Mouse (Mus musculus) G1E (cell line): Measurements from ENCODE around the gene Serpinb3a.

Source experiments
- CTCF ChIP-seq: IDR thresholded peaks from 2 replicates; pipeline ENCODE4 v1.5.1; 2012; ENCODE audit warnings: low read depth, low read length, inconsistent platforms, mixed read lengths
- POLR2AphosphoS5 ChIP-seq: IDR thresholded peaks from 2 replicates; pipeline ENCODE4 v1.6.1; 2012; ENCODE audit warnings: low read depth, low read length, inconsistent platforms; ENCODE audit not compliant: insufficient replicate concordance
- TAL1 ChIP-seq: conservative IDR thresholded peaks from 2 replicates; pipeline ENCODE4 v1.6.1; 2012; ENCODE audit warnings: low read depth, low read length, inconsistent platforms, mixed read lengths

DNA sequence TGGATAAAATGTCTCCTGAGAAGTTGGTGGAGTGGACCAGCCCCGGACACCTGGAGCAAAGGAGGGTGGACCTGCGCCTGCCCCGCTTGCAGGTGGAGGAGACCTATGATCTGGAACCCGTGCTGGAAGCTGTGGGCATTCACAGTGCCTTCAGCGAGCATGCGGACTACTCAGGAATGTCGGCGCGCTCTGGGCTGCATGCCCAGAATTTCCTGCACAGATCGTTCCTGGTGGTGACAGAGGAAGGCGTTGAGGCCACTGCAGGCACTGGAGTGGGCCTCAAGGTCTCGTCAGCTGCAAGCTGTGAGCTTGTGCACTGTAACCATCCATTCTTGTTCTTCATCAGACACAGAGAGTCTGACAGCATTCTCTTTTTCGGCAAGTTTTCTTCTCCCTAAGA lies 51.7 kb downstream of the Serpinb3a start:
- TF ChIP-seq CTCF (no peak), TAL1 (no peak), POLR2AphosphoS5 (no peak)
